Mouse (Mus musculus): ENCODE results near the gene Cst9. TPM values are rescaled to one million over a fixed set of nuclear protein-coding genes. Genes with fewer than 3 reads are reported as not detected.

Gene Cst9
- total RNA-seq, 4 experiments from 2014 or later: not detected

DNA sequence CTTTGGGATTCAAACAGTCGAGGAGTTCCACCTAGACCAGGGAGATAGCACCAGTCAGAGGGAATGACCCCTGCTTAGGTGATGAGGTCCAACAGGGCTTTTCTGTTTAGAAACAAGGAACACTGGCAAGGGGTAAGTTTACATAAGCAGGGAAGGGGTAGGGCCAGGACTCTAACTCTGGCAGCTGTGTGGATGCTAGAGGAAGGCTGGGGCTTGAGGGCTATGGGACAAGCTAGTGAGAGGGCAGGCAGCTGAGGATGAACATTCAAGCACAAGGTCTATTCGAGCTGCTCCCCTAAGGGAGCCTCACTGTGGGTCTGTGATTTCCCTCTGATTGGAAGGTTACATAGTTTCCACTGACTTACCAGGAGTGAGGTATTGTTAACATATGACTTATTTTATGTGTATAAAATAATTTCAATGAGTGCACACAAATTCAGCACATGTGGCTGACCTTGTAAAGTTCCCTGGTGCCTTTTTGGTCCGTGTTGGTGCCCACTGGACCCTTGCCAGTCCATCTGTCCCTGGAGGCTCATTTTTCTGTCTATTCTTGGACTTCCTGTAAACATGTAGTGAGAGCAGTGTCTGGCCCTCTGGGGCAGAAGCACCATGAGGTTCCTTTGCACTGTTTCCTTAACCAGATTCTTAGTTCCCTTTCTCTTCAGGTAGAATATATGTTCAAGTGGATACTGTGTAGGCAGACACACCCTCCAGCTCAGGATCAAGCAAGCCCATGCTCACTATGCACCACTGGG lies 42.2 kb downstream of the Cst9 start:
- DNase-seq: peak; percentile 30

DNA sequence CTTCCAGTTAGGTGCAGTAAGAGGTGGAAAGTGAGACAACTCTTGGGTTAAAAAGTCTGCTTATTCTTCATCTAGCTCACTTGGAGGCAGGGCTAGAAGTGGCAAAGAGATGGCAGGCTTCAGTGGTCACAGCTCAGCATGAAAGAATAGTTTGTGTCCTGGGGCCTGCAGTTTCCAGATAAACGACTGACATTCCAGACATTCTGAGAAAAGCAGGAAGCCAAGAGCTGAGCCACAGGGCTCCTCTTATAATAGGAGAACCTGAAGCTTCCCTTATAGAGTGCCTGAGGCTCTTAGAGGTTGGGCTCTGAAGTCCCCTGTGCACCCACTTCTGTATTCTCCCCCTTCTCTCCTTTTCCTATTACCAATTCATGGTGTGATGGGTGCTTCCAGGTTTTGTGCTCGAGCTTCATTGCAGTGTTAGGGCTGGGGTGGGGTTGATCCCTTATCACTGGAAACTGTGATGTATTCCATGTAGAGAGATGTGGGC lies 43.7 kb downstream of the Cst9 start:
- no peak for DNase-seq

DNA sequence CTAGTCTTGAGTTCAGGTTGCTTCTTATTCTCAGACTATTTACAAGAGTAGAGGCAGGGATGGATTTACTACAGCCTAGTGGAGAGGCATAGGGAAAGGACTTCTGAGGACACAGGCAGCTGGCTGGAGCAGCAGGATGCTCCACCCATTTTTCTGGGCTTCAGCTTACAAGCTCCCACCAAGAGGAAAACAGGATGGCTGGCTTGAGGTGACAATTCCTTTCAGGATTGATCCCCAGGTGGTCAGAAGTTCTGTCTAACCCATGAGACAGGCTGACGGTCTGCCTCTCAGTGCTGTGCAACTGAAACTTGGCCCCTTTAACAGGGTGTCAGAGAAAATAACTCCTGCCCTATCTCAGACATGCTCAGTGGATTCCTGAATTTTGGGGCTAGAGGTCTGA lies 44.3 kb downstream of the Cst9 start:
- DNase-seq: no peak

DNA sequence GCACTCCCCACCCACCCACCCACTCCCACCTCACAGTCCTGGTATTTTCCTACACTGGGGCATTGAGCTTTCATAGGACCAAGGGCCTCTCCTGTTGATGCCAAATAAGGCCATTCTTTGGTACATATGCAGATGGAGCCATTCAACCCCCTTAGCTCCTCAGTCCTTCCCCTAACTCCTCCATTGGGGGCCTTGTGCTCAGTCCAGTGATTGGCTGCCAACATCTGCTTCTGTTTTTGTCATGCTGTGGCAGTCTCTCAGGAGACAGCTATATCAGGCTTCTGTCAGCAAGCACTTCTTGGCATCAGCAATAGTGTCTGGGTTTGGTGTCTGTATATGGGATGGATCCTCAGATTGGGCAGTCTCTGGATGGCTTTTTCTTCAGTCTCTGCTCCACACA lies 49.8 kb downstream of the Cst9 start:
- DNase-seq: no peak

Other genes starting within 250 kb of the Cst9 start
- gene Nxt1, start 162.5 kb upstream of the Cst9 start, total RNA-seq (2022): 10 to 100 TPM; 17.4 to 22.0 (median 18.0) TPM
- gene Gzf1, start 154.1 kb upstream of the Cst9 start, total RNA-seq (2022): 10 to 100 TPM; 27.1 to 53.7 (median 40.1) TPM
- gene Napb, start 102.7 kb upstream of the Cst9 start, total RNA-seq (2022): 10 to 100 TPM in 2 of 4 experiments, 1 to 10 TPM in 2; 5.5 to 13.9 (median 8.1) TPM
- gene Cstl1, start 84.8 kb upstream of the Cst9 start, total RNA-seq (2022): 1 to 10 TPM in 1 of 4 experiments, under 1 TPM in 2, not detected in 1; 0.45 to 1.5 (median 0.97) TPM
- not detected for gene Cst11, start 63.6 kb upstream of the Cst9 start, total RNA-seq (2022)
- gene 8030411F24Rik, start 53.1 kb upstream of the Cst9 start, total RNA-seq (2022): not detected
- not detected for gene Cst12, start 45.8 kb upstream of the Cst9 start, total RNA-seq (2022)
- 10 to 100 TPM in 2 of 4 experiments, 1 to 10 TPM in 2; 3.0 to 76.8 (median 23.1) TPM for gene Cst8, start 36.4 kb upstream of the Cst9 start, total RNA-seq (2022)
- under 1 TPM in 1 of 4 experiments, not detected in 3; 0.32 TPM for gene Cst13, start 15.1 kb upstream of the Cst9 start, total RNA-seq (2022)
- gene 9230104L09Rik, start 29.9 kb downstream of the Cst9 start, total RNA-seq (2022): not detected
- gene Cst3, start 40.5 kb downstream of the Cst9 start, total RNA-seq (2022): 1,000 to 10,000 TPM in 1 of 4 experiments, 100 to 1,000 TPM in 3; 786 to 1,002 (median 918) TPM
- gene Gm1330, start 168.1 kb downstream of the Cst9 start, total RNA-seq (2022): not detected
- not detected for gene Gm10750, start 182.1 kb downstream of the Cst9 start, total RNA-seq (2022)